Mouse (Mus musculus): ENCODE data around the gene Hba-a1. TPM values are rescaled to one million over a fixed set of nuclear protein-coding genes. Genes with fewer than 3 reads are reported as not detected.

Gene Hba-a1
- 1,092 TPM for total RNA-seq (2023)

DNA sequence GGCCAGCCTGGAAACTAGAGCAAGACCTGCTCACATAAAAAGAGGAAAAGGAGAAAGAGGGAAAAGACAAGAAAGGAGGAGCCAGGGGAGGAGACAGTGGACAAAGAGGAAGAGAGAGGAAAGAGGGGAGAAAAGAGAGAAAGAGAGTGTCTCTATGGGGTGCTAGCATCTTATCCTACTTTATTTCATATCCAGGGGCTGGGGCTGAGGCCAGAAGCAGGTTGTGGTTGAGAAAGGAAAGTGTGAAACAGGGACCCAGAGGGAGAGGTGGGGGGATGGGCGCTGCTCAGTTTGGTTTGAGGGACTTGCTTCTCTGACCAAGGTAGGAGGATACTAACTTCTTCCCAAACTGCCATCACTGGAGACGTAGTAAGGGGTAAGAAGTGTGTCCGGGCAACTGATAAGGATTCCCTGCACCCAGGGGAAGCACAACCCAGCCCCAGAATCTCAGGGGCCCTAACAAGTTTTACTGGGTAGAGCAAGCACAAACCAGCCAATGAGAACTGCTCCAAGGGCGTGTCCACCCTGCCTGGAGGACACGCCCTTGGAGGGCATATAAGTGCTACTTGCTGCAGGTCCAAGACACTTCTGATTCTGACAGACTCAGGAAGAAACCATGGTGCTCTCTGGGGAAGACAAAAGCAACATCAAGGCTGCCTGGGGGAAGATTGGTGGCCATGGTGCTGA, at the start of gene Hba-a1:
Gene Hba-a1 (plus strand): TSS at position 421 of the 687 bp plus-strand sequence.

DNA sequence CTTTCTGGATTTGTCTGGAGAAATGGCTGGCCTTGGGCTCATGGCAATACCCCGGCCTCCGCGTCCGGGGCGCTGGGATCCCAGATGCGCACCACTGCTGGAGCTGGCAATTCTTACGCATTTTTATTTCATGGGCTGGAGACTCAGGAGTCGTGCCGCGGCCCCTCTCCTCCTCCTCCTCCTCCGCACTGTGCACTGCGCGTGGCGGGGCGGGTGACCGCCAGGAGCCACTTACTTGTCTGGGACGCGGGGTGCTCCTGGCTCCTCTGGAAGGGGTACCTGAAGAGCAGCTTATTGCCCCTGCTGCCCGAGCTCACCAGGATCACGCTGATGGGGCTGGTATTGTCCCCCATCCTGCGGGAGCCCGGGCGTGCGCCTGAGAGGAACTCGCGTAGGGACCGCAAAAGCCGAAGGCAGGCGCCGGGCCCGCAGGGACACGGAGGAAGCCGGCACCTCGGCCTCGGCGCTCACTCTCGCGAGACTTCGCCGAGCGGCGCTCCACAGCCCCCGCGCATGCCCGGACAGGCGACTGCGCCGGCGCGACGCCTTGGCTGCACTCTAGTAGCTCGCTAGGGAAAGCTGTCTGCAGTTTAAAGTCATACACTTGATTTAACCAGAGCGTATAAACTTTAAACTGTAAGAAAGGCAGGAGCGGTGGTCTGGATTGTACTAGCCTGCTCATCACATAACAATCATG, 16.0 kb upstream of the Hba-a1 start, which contains the start of gene Nprl3:
Gene Nprl3 (minus strand): TSS at position 520 of the 697 bp plus-strand sequence.

DNA sequence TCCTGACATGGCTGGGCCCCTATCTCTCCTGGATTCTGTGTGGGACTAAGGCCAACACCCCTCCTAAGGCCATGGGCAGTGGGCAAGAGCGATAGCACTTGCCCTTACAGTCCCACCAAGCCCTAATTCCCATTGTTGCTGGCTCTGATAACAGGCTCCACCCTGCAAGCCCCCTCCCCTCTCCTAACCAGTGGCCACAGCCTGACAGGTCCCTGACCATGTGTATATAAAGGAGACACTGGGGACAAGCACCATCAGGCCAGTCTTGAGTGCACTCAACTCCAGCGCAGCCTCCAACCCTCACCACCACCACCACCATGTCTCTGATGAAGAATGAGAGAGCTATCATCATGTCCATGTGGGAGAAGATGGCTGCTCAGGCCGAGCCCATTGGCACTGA, 7.0 kb upstream of the Hba-a1 start, which contains the start of gene Hba-x:
Gene Hba-x (plus strand): TSS at position 54 of the 400 bp plus-strand sequence.

DNA sequence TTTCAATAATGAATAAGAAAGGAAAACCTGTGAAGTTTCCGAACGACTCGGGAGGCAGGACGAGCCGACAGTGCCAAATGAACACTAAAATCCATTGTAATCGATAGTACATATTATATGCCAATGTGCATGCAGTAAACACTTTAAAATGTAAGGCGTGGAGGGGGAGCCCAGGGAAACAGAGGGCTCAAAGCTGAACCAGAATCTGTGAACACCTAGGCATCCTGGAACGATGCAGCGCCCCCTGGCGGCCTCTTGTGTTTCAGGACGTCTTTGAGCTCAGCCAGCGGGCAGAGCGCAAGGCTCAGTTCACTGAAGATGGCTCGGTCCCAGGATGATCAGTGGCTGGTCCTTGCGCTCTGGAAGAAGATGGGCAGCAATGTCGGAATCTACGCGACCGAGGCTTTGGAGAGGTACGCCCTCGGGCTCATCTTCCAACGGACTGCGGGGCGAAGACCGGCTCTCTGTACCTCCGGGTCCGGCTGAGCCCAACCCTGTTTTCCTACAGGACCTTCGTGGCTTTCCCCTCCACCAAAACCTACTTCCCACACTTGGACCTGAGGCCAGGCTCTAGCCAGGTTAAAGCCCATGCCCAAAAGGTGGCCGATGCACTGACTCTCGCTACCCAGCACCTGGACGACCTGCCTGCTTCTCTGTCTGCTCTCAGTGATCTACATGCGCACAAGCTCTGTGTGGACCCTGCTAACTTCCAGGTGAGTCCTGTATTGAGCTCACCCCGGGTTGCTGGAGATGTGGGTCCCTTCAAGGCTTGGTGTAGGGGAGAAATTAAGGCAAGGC, 3.6 kb downstream of the Hba-a1 start, which contains the start of gene Hbq1b:
Gene Hbq1b (plus strand): TSS at position 271 of the 798 bp plus-strand sequence.

DNA sequence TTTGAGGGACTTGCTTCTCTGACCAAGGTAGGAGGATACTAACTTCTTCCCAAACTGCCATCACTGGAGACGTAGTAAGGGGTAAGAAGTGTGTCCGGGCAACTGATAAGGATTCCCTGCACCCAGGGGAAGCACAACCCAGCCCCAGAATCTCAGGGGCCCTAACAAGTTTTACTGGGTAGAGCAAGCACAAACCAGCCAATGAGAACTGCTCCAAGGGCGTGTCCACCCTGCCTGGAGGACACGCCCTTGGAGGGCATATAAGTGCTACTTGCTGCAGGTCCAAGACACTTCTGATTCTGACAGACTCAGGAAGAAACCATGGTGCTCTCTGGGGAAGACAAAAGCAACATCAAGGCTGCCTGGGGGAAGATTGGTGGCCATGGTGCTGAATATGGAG, 12.9 kb downstream of the Hba-a1 start, which contains the start of gene Hba-a2:
Gene Hba-a2 (plus strand): TSS at position 287 of the 400 bp plus-strand sequence.

DNA sequence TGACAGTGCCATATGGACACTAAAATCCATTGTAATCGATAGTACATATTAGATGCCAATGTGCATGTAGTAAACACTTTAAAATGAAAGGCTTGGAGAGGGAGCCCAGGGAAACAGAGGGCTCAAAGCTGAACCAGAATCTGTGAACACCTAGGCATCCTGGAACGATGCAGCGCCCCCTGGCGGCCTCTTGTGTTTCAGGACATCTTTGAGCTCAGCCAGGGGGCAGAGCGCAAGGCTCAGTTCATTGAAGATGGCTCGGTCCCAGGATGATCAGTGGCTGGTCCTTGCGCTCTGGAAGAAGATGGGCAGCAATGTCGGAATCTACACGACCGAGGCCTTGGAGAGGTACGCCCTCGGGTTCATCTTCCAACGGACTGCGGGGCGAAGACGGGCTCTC, 16.6 kb downstream of the Hba-a1 start, which contains the start of gene Hbq1a:
Gene Hbq1a (plus strand): TSS at position 205 of the 400 bp plus-strand sequence.

Other genes starting within 250 kb of the Hba-a1 start
- gene Il9r, start 83.2 kb upstream of the Hba-a1 start, total RNA-seq (2023): 2.7 TPM
- 11.6 TPM for gene Snrnp25, start 78.1 kb upstream of the Hba-a1 start, total RNA-seq (2023)
- 1.3 TPM for gene Rhbdf1, start 61.2 kb upstream of the Hba-a1 start, total RNA-seq (2023)
- gene Mpg, start 57.0 kb upstream of the Hba-a1 start, total RNA-seq (2023): 23.2 TPM
- 62.0 TPM for gene Nprl3, start 15.8 kb upstream of the Hba-a1 start, total RNA-seq (2023)
- not detected for gene Hba-x, start 7.1 kb upstream of the Hba-a1 start, total RNA-seq (2023)
- gene Hbq1b, start 3.5 kb downstream of the Hba-a1 start, total RNA-seq (2023): not detected
- gene Hba-a2, start 13.0 kb downstream of the Hba-a1 start, total RNA-seq (2023): 697 TPM
- not detected for gene Hbq1a, start 16.6 kb downstream of the Hba-a1 start, total RNA-seq (2023)
- gene Sh3pxd2b, start 64.3 kb downstream of the Hba-a1 start, total RNA-seq (2023): 0.09 TPM
- gene Ubtd2, start 171.9 kb downstream of the Hba-a1 start, total RNA-seq (2023): 4.3 TPM
- 2.5 TPM for gene Efcab9, start 248.6 kb downstream of the Hba-a1 start, total RNA-seq (2023)
- 276 TPM for gene Stk10, start 249.8 kb downstream of the Hba-a1 start, total RNA-seq (2023)